Mouse (Mus musculus): ENCODE measurements around the gene Smim24. TPM values are rescaled to one million over a fixed set of nuclear protein-coding genes. Genes with fewer than 3 reads are reported as not detected.

Gene Smim24
- polyA plus RNA-seq, 1 experiment from 2014 or later, result 1.7 TPM

GRCm38 (mm10) chr10:81404720-81405119, 11.9 kb downstream of the Smim24 start:
- Histone ChIP-seq H3K27ac (ENCODE audit: low read depth) (peak overlapping the region; percentile 39), H3K9ac (replicated peaks) (no peak overlapping the region), H3K27me3 (ENCODE audit: insufficient read depth, low read length) (peaks cover 4% of the 10 kb centered on the region; the same call in 1 of the 2 replicates), H3K36me3 (replicated peaks; ENCODE audit: insufficient read depth, low read length) (peaks cover 24% of the 10 kb centered on the region), H3K4me2 (ENCODE audit: low read depth, low read length) (peak overlapping the region; percentile 40), H3K9me3 (ENCODE audit: low read length) (no peaks in the 10 kb centered on the region), H3K4me3 (ENCODE audit: low read depth, low read length) (no peak overlapping the region), H3K4me1 (ENCODE audit: insufficient read depth) (peaks cover 40% of the 10 kb centered on the region)
- DNase-seq, result no peak
- WGBS (ENCODE audit: insufficient replicate concordance), result 32% methylated on average over 17 of the region's 18 CpGs
- TF ChIP-seq CTCF (IDR thresholded peaks at IDR 0.05; ENCODE audit: low read depth), result no peak
- no peak for ATAC-seq

DNA sequence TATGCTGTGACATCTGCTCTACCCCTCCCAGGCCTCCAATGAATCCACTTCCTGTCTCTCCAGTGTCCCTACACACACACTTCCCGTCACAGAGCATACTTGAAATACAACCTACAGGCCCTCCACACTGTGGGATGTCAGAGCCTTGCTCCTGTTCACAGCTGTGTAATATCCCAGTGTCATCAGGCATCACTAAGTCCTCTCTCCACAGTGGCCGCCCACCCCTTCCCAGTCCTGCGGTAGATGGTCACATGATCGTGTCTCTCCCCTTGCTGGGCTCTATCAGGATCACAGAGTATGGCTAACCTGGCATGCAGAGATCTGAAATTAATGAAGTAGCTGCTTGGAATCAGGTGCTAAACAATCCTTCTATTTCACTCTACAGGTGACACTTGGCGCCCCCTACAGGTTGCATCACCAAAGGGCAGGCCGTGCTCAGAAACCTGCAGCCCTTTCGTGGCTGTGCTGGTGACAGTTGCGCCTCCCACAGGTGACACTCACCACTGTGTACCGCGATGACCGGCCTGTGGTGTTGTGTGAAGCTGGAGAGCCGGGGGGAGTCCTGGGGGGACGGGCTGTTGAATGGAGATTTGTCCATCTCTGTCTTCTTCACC, 12.8 kb downstream of the Smim24 start:
- Histone ChIP-seq H3K4me3 (ENCODE audit: low read depth, low read length) (no peak overlapping the region), H3K9me3 (ENCODE audit: low read length) (no peaks in the 10 kb centered on the region), H3K4me2 (ENCODE audit: low read depth, low read length) (no peak overlapping the region), H3K4me1 (ENCODE audit: insufficient read depth) (peaks cover 48% of the 10 kb centered on the region), H3K36me3 (replicated peaks; ENCODE audit: insufficient read depth, low read length) (peaks cover 15% of the 10 kb centered on the region; the same call in 1 of the 2 replicates), H3K27ac (ENCODE audit: low read depth) (0 out of 2 replicates have a peak overlapping the region, but pooled peaks have one; percentile 39), H3K27me3 (ENCODE audit: insufficient read depth, low read length) (peaks cover 4% of the 10 kb centered on the region; the same call in 1 of the 2 replicates), H3K9ac (replicated peaks) (no peak overlapping the region)
- peak; percentile 78 for DNase-seq
- no peak for TF ChIP-seq EP300 (IDR thresholded peaks at IDR 0.05; ENCODE audit: low read depth)
- peak; percentile 84 for TF ChIP-seq CTCF (IDR thresholded peaks at IDR 0.05; ENCODE audit: low read depth)
- WGBS (ENCODE audit: insufficient replicate concordance), result 47% methylated on average over 13 of the region's 13 CpGs
- no peak for ATAC-seq

GRCm38 (mm10) chr10:81406504-81407440, 13.9 kb downstream of the Smim24 start:
- H3K9ac ChIP-seq (replicated peaks), result no peak overlapping the region; the same call in 1 of the 2 replicates
- peak overlapping the region; percentile 2; the same call in 1 of the 2 replicates for H3K27ac ChIP-seq (ENCODE audit: low read depth)
- ATAC-seq (no peak), DNase-seq (no peak)
- TF ChIP-seq EP300 (IDR thresholded peaks at IDR 0.05; ENCODE audit: low read depth) (no peak), CTCF (IDR thresholded peaks at IDR 0.05; ENCODE audit: low read depth) (no peak)
- 34% methylated on average over 24 of the region's 24 CpGs for WGBS (ENCODE audit: insufficient replicate concordance)
- H3K27me3 ChIP-seq (ENCODE audit: insufficient read depth, low read length), result peaks cover 4% of the 10 kb centered on the region; the same call in 1 of the 2 replicates
- no peaks in the 10 kb centered on the region for H3K9me3 ChIP-seq (ENCODE audit: low read length)
- peak overlapping the region; percentile 34 for H3K4me3 ChIP-seq (ENCODE audit: low read depth, low read length)
- H3K4me1 ChIP-seq (ENCODE audit: insufficient read depth), result peaks cover 52% of the 10 kb centered on the region
- H3K4me2 ChIP-seq (ENCODE audit: low read depth, low read length), result peak overlapping the region; percentile 65
- H3K36me3 ChIP-seq (replicated peaks; ENCODE audit: insufficient read depth, low read length), result peaks cover 13% of the 10 kb centered on the region; the same call in 1 of the 2 replicates

GRCm38 (mm10) chr10:81407539-81408423, 14.9 kb downstream of the Smim24 start:
- WGBS (ENCODE audit: insufficient replicate concordance), result 20% methylated on average over 31 of the region's 31 CpGs
- H3K4me1 ChIP-seq (ENCODE audit: insufficient read depth), result peaks cover 56% of the 10 kb centered on the region
- H3K9ac ChIP-seq (replicated peaks), result no peak overlapping the region; the same call in none of the 2 replicates
- H3K27ac ChIP-seq (ENCODE audit: low read depth), result peak overlapping the region; percentile 64
- H3K27me3 ChIP-seq (ENCODE audit: insufficient read depth, low read length), result peaks cover 4% of the 10 kb centered on the region; the same call in 1 of the 2 replicates
- H3K9me3 ChIP-seq (ENCODE audit: low read length), result no peaks in the 10 kb centered on the region
- peaks cover 13% of the 10 kb centered on the region; the same call in 1 of the 2 replicates for H3K36me3 ChIP-seq (replicated peaks; ENCODE audit: insufficient read depth, low read length)
- DNase-seq (peak; percentile 83), ATAC-seq (peak; percentile 51)
- H3K4me2 ChIP-seq (ENCODE audit: low read depth, low read length), result peak overlapping the region; percentile 65
- peak overlapping the region; percentile 34 for H3K4me3 ChIP-seq (ENCODE audit: low read depth, low read length)
- TF ChIP-seq CTCF (IDR thresholded peaks at IDR 0.05; ENCODE audit: low read depth) (peak; percentile 18; the same call in 1 of the 2 replicates), EP300 (IDR thresholded peaks at IDR 0.05; ENCODE audit: low read depth) (no peak)

GRCm38 (mm10) chr10:81408424-81408729, 15.5 kb downstream of the Smim24 start:
- no peak for TF ChIP-seq EP300 (IDR thresholded peaks at IDR 0.05; ENCODE audit: low read depth)
- no peak for TF ChIP-seq CTCF (IDR thresholded peaks at IDR 0.05; ENCODE audit: low read depth)
- Histone ChIP-seq H3K4me2 (ENCODE audit: low read depth, low read length) (peak overlapping the region; percentile 45), H3K4me1 (ENCODE audit: insufficient read depth) (peaks cover 62% of the 10 kb centered on the region), H3K9me3 (ENCODE audit: low read length) (no peaks in the 10 kb centered on the region), H3K27ac (ENCODE audit: low read depth) (peak overlapping the region; percentile 64), H3K27me3 (ENCODE audit: insufficient read depth, low read length) (peaks cover 4% of the 10 kb centered on the region; the same call in 1 of the 2 replicates), H3K36me3 (replicated peaks; ENCODE audit: insufficient read depth, low read length) (peaks cover 13% of the 10 kb centered on the region; the same call in 1 of the 2 replicates), H3K4me3 (ENCODE audit: low read depth, low read length) (no peak overlapping the region), H3K9ac (replicated peaks) (no peak overlapping the region; the same call in 1 of the 2 replicates)
- DNase-seq (no peak), ATAC-seq (peak; percentile 0; the same call in 1 of the 2 replicates)
- 39% methylated on average over 13 of the region's 13 CpGs for whole genome bisulfite sequencing (ENCODE audit: insufficient replicate concordance)

Measured in liver, postnatal 0 days (tissue).